Mouse (Mus musculus): ENCODE results near the gene Gm5767. TPM values are rescaled to one million over a fixed set of nuclear protein-coding genes. Genes with fewer than 3 reads are reported as not detected.

The Gm5767 gene
- polyA plus RNA-seq, 1 experiment from 2014 or later: not detected

- H3K27me3 ChIP-seq: no peaks in the 10 kb centered on the region
- H3K4me2 ChIP-seq (replicated peaks): no peak overlapping the region
- 72% methylated on average over 4 of the region's 4 CpGs for WGBS
- H3K9ac ChIP-seq: no peak overlapping the region
- no peak overlapping the region for H3K4me3 ChIP-seq
- peaks cover 10% of the 10 kb centered on the region for H3K4me1 ChIP-seq
- ATAC-seq (ENCODE audit: low FRiP score, low read depth): no peak
- H3K36me3 ChIP-seq: peaks cover 86% of the 10 kb centered on the region
- no peak overlapping the region for H3K27ac ChIP-seq
- H3K9me3 ChIP-seq: no peaks in the 10 kb centered on the region
Measured at GRCm38 (mm10) chr16:8658349-8658748, 22.2 kb upstream of the Gm5767 start.

GRCm38 (mm10) chr16:8658764-8659163, 21.8 kb upstream of the Gm5767 start:
- H3K36me3 ChIP-seq: peaks cover 86% of the 10 kb centered on the region
- peaks cover 6% of the 10 kb centered on the region for H3K4me1 ChIP-seq
- H3K9ac ChIP-seq: no peak overlapping the region
- H3K27me3 ChIP-seq: no peaks in the 10 kb centered on the region
- no peak overlapping the region for H3K4me3 ChIP-seq
- no peak overlapping the region for H3K27ac ChIP-seq
- WGBS: 94% methylated on average over 4 of the region's 4 CpGs
- no peaks in the 10 kb centered on the region for H3K9me3 ChIP-seq
- no peak overlapping the region for H3K4me2 ChIP-seq (replicated peaks)
- ATAC-seq (ENCODE audit: low FRiP score, low read depth): no peak

GRCm38 (mm10) chr16:8663022-8663421, 17.5 kb upstream of the Gm5767 start:
- Histone ChIP-seq H3K36me3 (peaks cover 66% of the 10 kb centered on the region), H3K9me3 (no peaks in the 10 kb centered on the region)

GRCm38 (mm10) chr16:8663606-8664539, 16.7 kb upstream of the Gm5767 start:
- H3K9ac ChIP-seq: no peak overlapping the region
- peaks cover 19% of the 10 kb centered on the region for H3K4me1 ChIP-seq
- H3K4me3 ChIP-seq: no peak overlapping the region
- ATAC-seq (ENCODE audit: low FRiP score, low read depth): no peak
- peaks cover 61% of the 10 kb centered on the region for H3K36me3 ChIP-seq
- no peaks in the 10 kb centered on the region for H3K27me3 ChIP-seq
- H3K27ac ChIP-seq: no peak overlapping the region
- no peaks in the 10 kb centered on the region for H3K9me3 ChIP-seq
- 88% methylated on average over 24 of the region's 24 CpGs for WGBS
- H3K4me2 ChIP-seq (replicated peaks): no peak overlapping the region

More at GRCm38 (mm10) chr16:8663022-8663421, 17.5 kb upstream of the Gm5767 start:
- H3K27ac ChIP-seq: no peak overlapping the region
- H3K4me1 ChIP-seq: peaks cover 12% of the 10 kb centered on the region; the same call in 1 of the 2 replicates
- no peak overlapping the region for H3K4me3 ChIP-seq
- H3K27me3 ChIP-seq: no peaks in the 10 kb centered on the region
- no peak overlapping the region for H3K9ac ChIP-seq
- ATAC-seq (ENCODE audit: low FRiP score, low read depth): no peak
- H3K4me2 ChIP-seq (replicated peaks): no peak overlapping the region
- no CpG with 5 or more reads among the region's 2 CpGs for WGBS

- peaks cover 34% of the 10 kb centered on the region for H3K4me1 ChIP-seq
- WGBS: 85% methylated on average over 5 of the region's 5 CpGs
- no peak overlapping the region for H3K27ac ChIP-seq
- H3K9me3 ChIP-seq: no peaks in the 10 kb centered on the region
- H3K4me3 ChIP-seq: no peak overlapping the region
- no peak for ATAC-seq (ENCODE audit: low FRiP score, low read depth)
- H3K36me3 ChIP-seq: peaks cover 47% of the 10 kb centered on the region
- no peak overlapping the region for H3K4me2 ChIP-seq (replicated peaks)
- no peak overlapping the region for H3K9ac ChIP-seq
- no peaks in the 10 kb centered on the region for H3K27me3 ChIP-seq
Measured at GRCm38 (mm10) chr16:8665367-8665766, 15.2 kb upstream of the Gm5767 start.

- H3K27ac ChIP-seq: no peak overlapping the region
Measured at GRCm38 (mm10) chr16:8666452-8666851, 14.1 kb upstream of the Gm5767 start.

GRCm38 (mm10) chr16:8667261-8667660, 13.3 kb upstream of the Gm5767 start:
- H3K36me3 ChIP-seq: peaks cover 30% of the 10 kb centered on the region
- 86% methylated on average over 7 of the region's 7 CpGs for WGBS
- no peak overlapping the region for H3K9ac ChIP-seq
- ATAC-seq (ENCODE audit: low FRiP score, low read depth): no peak
- no peak overlapping the region for H3K27ac ChIP-seq
- H3K4me2 ChIP-seq (replicated peaks): no peak overlapping the region
- no peak overlapping the region for H3K4me3 ChIP-seq
- no peaks in the 10 kb centered on the region for H3K27me3 ChIP-seq
- H3K4me1 ChIP-seq: peaks cover 42% of the 10 kb centered on the region
- no peaks in the 10 kb centered on the region for H3K9me3 ChIP-seq

More at GRCm38 (mm10) chr16:8666452-8666851, 14.1 kb upstream of the Gm5767 start:
- no peak for ATAC-seq (ENCODE audit: low FRiP score, low read depth)
- Histone ChIP-seq H3K9me3 (no peaks in the 10 kb centered on the region), H3K4me3 (no peak overlapping the region), H3K4me2 (replicated peaks) (no peak overlapping the region), H3K4me1 (peaks cover 42% of the 10 kb centered on the region), H3K9ac (no peak overlapping the region; the same call in 1 of the 2 replicates), H3K27me3 (no peaks in the 10 kb centered on the region), H3K36me3 (peaks cover 38% of the 10 kb centered on the region)
- WGBS: 56% methylated on average over 2 of the region's 2 CpGs

GRCm38 (mm10) chr16:8667814-8668213, 12.8 kb upstream of the Gm5767 start:
- no peak overlapping the region for H3K27ac ChIP-seq
- no peak overlapping the region for H3K4me3 ChIP-seq
- no peaks in the 10 kb centered on the region for H3K9me3 ChIP-seq
- H3K9ac ChIP-seq: peak overlapping the region; percentile 39; the same call in 1 of the 2 replicates
- H3K4me1 ChIP-seq: peaks cover 42% of the 10 kb centered on the region
- 73% methylated on average over 4 of the region's 4 CpGs for WGBS
- H3K36me3 ChIP-seq: peaks cover 25% of the 10 kb centered on the region
- no peak for ATAC-seq (ENCODE audit: low FRiP score, low read depth)
- H3K27me3 ChIP-seq: 0 out of 2 replicates have a peak, but pooled peaks cover 1% of the 10 kb centered on the region
- no peak overlapping the region for H3K4me2 ChIP-seq (replicated peaks)

- Histone ChIP-seq H3K4me3 (no peak overlapping the region), H3K27ac (no peak overlapping the region), H3K27me3 (0 out of 2 replicates have a peak, but pooled peaks cover 7% of the 10 kb centered on the region), H3K36me3 (peaks cover 19% of the 10 kb centered on the region), H3K9me3 (no peaks in the 10 kb centered on the region), H3K4me1 (peaks cover 42% of the 10 kb centered on the region), H3K9ac (no peak overlapping the region), H3K4me2 (replicated peaks) (no peak overlapping the region)
- ATAC-seq (ENCODE audit: low FRiP score, low read depth): no peak
- 61% methylated on average over 2 of the region's 2 CpGs for WGBS
Measured at GRCm38 (mm10) chr16:8668386-8668785, 12.2 kb upstream of the Gm5767 start.

- WGBS: 62% methylated on average over 5 of the region's 5 CpGs
Measured at GRCm38 (mm10) chr16:8669432-8669831, 11.1 kb upstream of the Gm5767 start.

GRCm38 (mm10) chr16:8670041-8671035, 10.2 kb upstream of the Gm5767 start:
- no peak for ATAC-seq (ENCODE audit: low FRiP score, low read depth)
- Histone ChIP-seq H3K9ac (peak overlapping the region; percentile 75), H3K4me3 (peak overlapping the region; percentile 61), H3K27me3 (0 out of 2 replicates have a peak, but pooled peaks cover 8% of the 10 kb centered on the region), H3K4me1 (peaks cover 42% of the 10 kb centered on the region), H3K9me3 (no peaks in the 10 kb centered on the region), H3K27ac (peak overlapping the region; percentile 69), H3K36me3 (peaks cover 14% of the 10 kb centered on the region; the same call in 1 of the 2 replicates), H3K4me2 (replicated peaks) (peak overlapping the region; percentile 84)
- WGBS: 8% methylated on average over 15 of the region's 15 CpGs

More at GRCm38 (mm10) chr16:8669432-8669831, 11.1 kb upstream of the Gm5767 start:
- Histone ChIP-seq H3K36me3 (peaks cover 14% of the 10 kb centered on the region; the same call in 1 of the 2 replicates), H3K4me2 (replicated peaks) (peak overlapping the region; percentile 84), H3K9me3 (no peaks in the 10 kb centered on the region), H3K9ac (peak overlapping the region; percentile 75), H3K4me3 (peak overlapping the region; percentile 61), H3K27me3 (0 out of 2 replicates have a peak, but pooled peaks cover 8% of the 10 kb centered on the region), H3K27ac (no peak overlapping the region; the same call in 1 of the 2 replicates), H3K4me1 (peaks cover 42% of the 10 kb centered on the region)
- no peak for ATAC-seq (ENCODE audit: low FRiP score, low read depth)
